Comparison of ENCODE assay signal across 9 mouse cellular contexts in the genomic region with DNA sequence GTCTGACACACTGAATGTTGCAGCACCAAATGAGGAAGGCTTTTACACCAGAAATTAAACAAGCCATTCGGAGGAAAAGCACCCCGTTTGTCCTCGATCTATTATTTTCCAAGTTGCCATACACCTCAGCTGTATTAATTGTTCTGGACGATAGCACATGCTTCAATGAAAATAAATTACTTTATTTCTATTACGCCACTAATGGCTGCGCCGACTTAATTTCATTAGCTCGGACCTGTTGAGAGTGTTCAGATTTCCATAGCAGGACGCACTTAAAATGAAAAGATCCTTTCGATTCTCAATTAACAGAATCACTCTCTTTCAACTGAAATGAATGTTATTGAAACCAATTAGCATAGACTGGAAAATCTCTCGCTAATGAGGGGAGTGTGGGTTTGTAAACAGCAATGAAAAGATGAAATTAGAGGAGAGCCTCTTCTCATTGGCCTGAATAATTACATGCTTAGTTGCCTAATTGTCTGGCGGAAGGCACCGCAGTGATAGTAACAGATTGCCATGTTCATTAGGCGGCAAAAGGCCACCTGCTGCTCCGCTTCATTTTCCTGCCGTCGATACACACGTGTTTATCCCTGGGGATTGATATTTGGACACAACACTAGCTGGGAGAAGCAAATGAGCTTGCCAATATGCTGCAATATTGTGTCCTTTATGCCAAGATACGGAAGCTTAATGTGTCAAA.
DNase-seq lines count a peak whose midpoint lies in the region; ATAC-seq lines count a peak whose summit lies in the region.
"Had no signal": no experiment of that assay in that cellular context is flagged by ENCODE, and none has a peak within 500 bp of the region (broad histone marks: within the 10 kb centered on the region; RNA-seq: fewer than 3 reads in every experiment).

No protein-coding gene starts in this region.

- peaks cover 14% of the 10 kb centered on the region; the same call in 1 of the 2 replicates for H3K27me3 ChIP-seq in hindbrain, embryonic 10.5 days (ENCODE audit: insufficient read depth, poor library complexity, severe bottlenecking)
- peaks cover 5% of the 10 kb centered on the region; the same call in 1 of the 2 replicates for H3K27me3 ChIP-seq in midbrain, embryonic 12.5 days

- intact Hi-C loops in gastrocnemius, postnatal 14 days (cut with DNase I; ENCODE audit: low total_unique reads): no loop called here

- WGBS in hindbrain, embryonic 10.5 days: 67% methylated on average over 19 of the region's 19 CpGs
- 58% methylated on average over 19 of the region's 19 CpGs for WGBS in midbrain, embryonic 12.5 days

- peak overlapping the region; percentile 17; the same call in 1 of the 2 replicates for H3K4me2 ChIP-seq in midbrain, embryonic 12.5 days (replicated peaks)

- no peak overlapping the region; the same call in 1 of the 2 replicates for H3K4me3 ChIP-seq in hindbrain, embryonic 10.5 days
- no peak overlapping the region for H3K4me3 ChIP-seq in midbrain, embryonic 12.5 days

- peak; percentile 72 for ATAC-seq in midbrain, embryonic 12.5 days (ENCODE audit: low FRiP score, low read depth)
- ATAC-seq in megakaryocyte progenitor cell, adult 5-6 weeks (replicated peaks; ENCODE audit: poor library complexity): no peak
- ATAC-seq: Patski had no signal

- H3K9ac ChIP-seq in midbrain, embryonic 12.5 days (replicated peaks): no peak overlapping the region

- H3K36me3 ChIP-seq in hindbrain, embryonic 10.5 days: no peaks in the 10 kb centered on the region
- H3K36me3 ChIP-seq in midbrain, embryonic 12.5 days: no peaks in the 10 kb centered on the region

- DNase-seq in cerebellum, adult 11-12 months: peak; percentile 4
- DNase-seq in cerebellum, adult 8-10 months: no peak
- peak; percentile 32 for DNase-seq in brain, adult 2 months (ENCODE audit: low read depth, low spot score)
- DNase-seq in hindbrain, embryonic 10.5 days (ENCODE audit: low spot score): peak; percentile 12
- DNase-seq in gastrocnemius, postnatal 14 days: no peak
- DNase-seq in gastrocnemius, postnatal 10 days: no peak

- H3K27ac ChIP-seq in hindbrain, embryonic 10.5 days: no peak overlapping the region
- H3K27ac ChIP-seq in midbrain, embryonic 12.5 days (replicated peaks): no peak overlapping the region

- peaks cover 8% of the 10 kb centered on the region; the same call in 1 of the 2 replicates for H3K4me1 ChIP-seq in hindbrain, embryonic 10.5 days (replicated peaks)
- H3K4me1 ChIP-seq in midbrain, embryonic 12.5 days: peaks cover 3% of the 10 kb centered on the region; the same call in 1 of the 2 replicates

- no peaks in the 10 kb centered on the region for H3K9me3 ChIP-seq in hindbrain, embryonic 10.5 days
- no peaks in the 10 kb centered on the region for H3K9me3 ChIP-seq in midbrain, embryonic 12.5 days

Comparison
In these comparisons a context has a peak if more than half of its experiments do, and no peak if none do; other contexts are left out.
1. DNase-seq: peak in cerebellum, adult 11-12 months (single experiment), brain, adult 2 months (single experiment) and hindbrain, embryonic 10.5 days (single experiment); none in cerebellum, adult 8-10 months (single experiment), gastrocnemius, postnatal 14 days (single experiment) and gastrocnemius, postnatal 10 days (single experiment).